Mouse (Mus musculus) neural tube, embryonic 15.5 days (tissue): ENCODE results near the gene Timm10b. TPM values are rescaled to one million over a fixed set of nuclear protein-coding genes. Genes with fewer than 3 reads are reported as not detected.

Experiments used
- ATAC-seq: fragments of 200-750 bp; cut with Nextera tagmentation; 2 replicates; pipeline ENCODE4 v1.8.0; 2017; ENCODE audit warnings: mild to moderate bottlenecking, moderate TSS enrichment, moderate library complexity; ENCODE audit not compliant: low FRiP score
- H3K27ac ChIP-seq: fragments of 300-500 bp; sonication (generic); replicated peaks from 2 replicates; pipeline ENCODE4 v1.5.1; 2015; ENCODE audit warnings: mild to moderate bottlenecking, inconsistent platforms
- H3K27me3 ChIP-seq: fragments of 300-500 bp; sonication (generic); replicated peaks from 2 replicates; pipeline ENCODE4 v1.6.1; 2015; ENCODE audit warnings: inconsistent platforms
- H3K36me3 ChIP-seq: fragments of 300-500 bp; sonication (generic); 2 replicates; pipeline ENCODE4 v1.6.1; 2015; ENCODE audit warnings: inconsistent platforms
- H3K4me1 ChIP-seq: fragments of 300-500 bp; sonication (generic); 2 replicates; pipeline ENCODE4 v1.6.1; 2015; ENCODE audit warnings: inconsistent platforms
- H3K4me2 ChIP-seq: fragments of 300-500 bp; sonication (generic); 2 replicates; pipeline ENCODE4 v1.6.1; 2015; ENCODE audit warnings: inconsistent platforms, mild to moderate bottlenecking, moderate library complexity
- H3K4me3 ChIP-seq: fragments of 300-500 bp; sonication (generic); replicated peaks from 2 replicates; pipeline ENCODE4 v1.5.1; 2015; ENCODE audit warnings: mild to moderate bottlenecking, inconsistent platforms
- H3K9ac ChIP-seq: fragments of 300-500 bp; sonication (generic); replicated peaks from 2 replicates; pipeline ENCODE4 v1.6.1; 2015; ENCODE audit warnings: mild to moderate bottlenecking, inconsistent platforms
- H3K9me3 ChIP-seq: fragments of 300-500 bp; sonication (generic); replicated peaks from 2 replicates; pipeline ENCODE4 v1.6.1; 2016; ENCODE audit warnings: inconsistent platforms
- WGBS: fragments of 180-500 bp; shearing (Covaris S2); methylation state at CpG from one replicate; pipeline ENCODE4 v1.1.7; 2015; ENCODE audit warnings: mixed read lengths; 5-methylcytosine and 5-hydroxymethylcytosine counted together
- polyA plus RNA-seq: library from polyadenylated mRNA; unstranded; fragments of >200 nt; fragmentation: Nextera tagmentation; extraction: Ambion mirVana; gene quantifications from 2 replicates; pipeline ENCODE4 v1.2.1, GENCODE M21; 2015

The Timm10b gene
- 163 and 179 TPM in 2 replicates for polyA plus RNA-seq

DNA sequence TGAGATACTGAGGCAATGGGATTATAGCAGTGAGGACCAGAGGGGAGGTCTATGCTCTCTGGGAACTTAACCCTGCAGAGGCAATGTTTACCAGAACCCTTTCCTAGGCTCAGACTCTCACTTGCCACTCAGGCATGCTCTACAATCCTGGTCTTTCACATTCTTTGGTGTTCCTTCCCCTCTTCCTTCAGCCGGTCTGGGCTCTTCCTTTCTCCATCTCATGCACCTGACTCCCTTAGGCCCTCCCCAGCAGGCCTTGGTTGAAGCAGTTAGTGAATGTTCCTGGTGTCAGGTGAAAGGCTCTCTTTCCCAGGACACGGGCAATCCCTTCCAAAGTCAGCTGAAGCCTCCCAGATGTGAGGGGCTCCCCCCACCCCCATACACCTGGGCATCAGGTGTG, at the start of gene Timm10b:
TSS of gene Timm10b (plus strand) at position 301 of the 400 bp plus-strand sequence.
- Histone ChIP-seq H3K4me3 (peak within 1 kb of the TSS; percentile 56), H3K27ac (peak within 1 kb of the TSS; percentile 91), H3K4me1 (peaks cover 52% of the 10 kb centered on the region), H3K27me3 (no peaks in the 10 kb centered on the region), H3K36me3 (peaks cover 30% of the 10 kb centered on the region), H3K9me3 (no peaks in the 10 kb centered on the region), H3K4me2 (peak within 1 kb of the TSS; percentile 98), H3K9ac (peak within 1 kb of the TSS; percentile 88)
- no peak for ATAC-seq
- WGBS = 6% methylated on average over 2 of the region's 2 CpGs

DNA sequence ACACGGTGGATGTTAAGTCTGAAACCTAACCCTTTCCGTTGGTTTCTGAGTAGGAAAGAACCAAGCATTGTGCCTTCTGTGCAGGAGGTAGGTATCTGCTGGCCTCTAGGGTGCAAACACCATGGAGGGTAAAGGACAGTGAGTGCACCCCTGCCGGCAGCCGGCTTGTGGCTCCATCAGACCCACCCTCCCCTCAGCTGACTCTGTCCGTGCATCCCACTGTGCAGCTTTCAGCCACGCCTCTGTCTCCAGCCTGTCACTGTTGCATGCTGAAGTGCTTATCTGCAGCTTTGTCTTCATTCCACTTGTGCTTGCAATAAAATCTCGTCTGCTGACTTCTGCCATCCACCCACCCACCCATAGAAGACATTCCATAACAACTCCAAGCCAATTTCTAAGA, 49.8 kb upstream of the Timm10b start:
- H3K4me2 ChIP-seq = no peak overlapping the region
- H3K9me3 ChIP-seq = no peaks in the 10 kb centered on the region
- no peaks in the 10 kb centered on the region for H3K36me3 ChIP-seq
- 39% methylated on average over 7 of the region's 7 CpGs for WGBS
- no peaks in the 10 kb centered on the region for H3K4me1 ChIP-seq
- H3K9ac ChIP-seq = no peak overlapping the region
- ATAC-seq = no peak
- no peak overlapping the region for H3K27ac ChIP-seq
- no peak overlapping the region for H3K4me3 ChIP-seq
- no peaks in the 10 kb centered on the region for H3K27me3 ChIP-seq

DNA sequence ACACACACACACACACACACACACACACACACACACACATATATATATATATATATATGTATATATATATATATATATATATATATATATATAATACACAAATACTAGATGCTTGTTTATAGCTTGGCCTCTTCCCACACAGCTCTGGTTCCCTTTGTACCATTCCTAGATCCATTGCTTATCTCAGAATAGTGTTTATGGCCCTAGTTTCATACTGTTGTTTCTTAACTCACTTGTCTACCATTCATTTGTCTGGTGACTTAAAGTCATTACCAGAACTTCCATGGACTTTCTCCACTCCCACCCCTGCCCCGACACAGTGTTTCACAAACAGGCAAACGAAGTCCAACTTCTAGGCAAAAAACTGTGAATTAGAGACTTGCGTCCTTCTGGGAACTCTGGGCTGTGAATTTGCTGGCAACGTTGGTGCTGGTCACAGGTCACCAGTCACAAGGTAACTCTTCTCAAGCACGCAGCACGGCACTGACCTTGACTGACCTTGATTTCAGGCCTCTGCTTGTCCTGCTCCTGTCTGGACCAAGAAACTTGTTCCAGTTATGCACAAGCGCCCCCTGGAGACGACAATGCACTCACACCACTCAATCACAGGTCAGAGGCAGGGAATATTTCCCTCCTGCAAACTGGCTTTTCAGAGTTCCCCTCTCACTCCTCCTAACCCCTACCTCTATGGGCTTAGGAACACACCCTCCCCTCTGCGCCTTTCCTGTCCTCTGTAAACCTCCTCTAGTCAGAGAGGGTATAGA, 36.8 kb upstream of the Timm10b start:
- Histone ChIP-seq H3K4me3 (no peak overlapping the region), H3K36me3 (no peaks in the 10 kb centered on the region), H3K27ac (no peak overlapping the region), H3K27me3 (no peaks in the 10 kb centered on the region), H3K9me3 (no peaks in the 10 kb centered on the region), H3K4me1 (no peaks in the 10 kb centered on the region), H3K9ac (no peak overlapping the region), H3K4me2 (no peak overlapping the region)
- WGBS = 39% methylated on average over 9 of the region's 9 CpGs
- no peak for ATAC-seq

DNA sequence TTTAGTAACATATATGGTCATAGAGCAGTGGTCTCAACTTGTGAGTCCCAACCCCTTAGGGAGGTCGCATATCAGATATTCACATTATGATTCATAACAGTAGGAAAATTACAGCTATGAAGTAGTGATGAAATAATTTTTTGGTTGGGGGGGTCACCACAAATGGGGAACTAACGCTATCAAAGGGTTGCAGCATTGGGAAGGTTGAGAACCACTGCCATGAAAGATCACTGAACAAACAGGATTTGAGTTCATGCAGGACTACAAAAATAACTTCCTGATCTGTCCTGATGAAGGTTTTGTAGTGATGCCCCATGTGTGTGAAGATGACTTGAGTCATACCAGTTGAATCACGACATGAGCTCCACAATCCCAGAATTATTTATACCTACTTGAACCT, 31.4 kb upstream of the Timm10b start:
- Histone ChIP-seq H3K27ac (no peak overlapping the region), H3K4me1 (no peaks in the 10 kb centered on the region), H3K4me3 (no peak overlapping the region), H3K9ac (no peak overlapping the region), H3K27me3 (no peaks in the 10 kb centered on the region), H3K36me3 (peaks cover 47% of the 10 kb centered on the region), H3K4me2 (no peak overlapping the region), H3K9me3 (no peaks in the 10 kb centered on the region)
- ATAC-seq = no peak
- 91% methylated on average over 3 of the region's 3 CpGs for WGBS

DNA sequence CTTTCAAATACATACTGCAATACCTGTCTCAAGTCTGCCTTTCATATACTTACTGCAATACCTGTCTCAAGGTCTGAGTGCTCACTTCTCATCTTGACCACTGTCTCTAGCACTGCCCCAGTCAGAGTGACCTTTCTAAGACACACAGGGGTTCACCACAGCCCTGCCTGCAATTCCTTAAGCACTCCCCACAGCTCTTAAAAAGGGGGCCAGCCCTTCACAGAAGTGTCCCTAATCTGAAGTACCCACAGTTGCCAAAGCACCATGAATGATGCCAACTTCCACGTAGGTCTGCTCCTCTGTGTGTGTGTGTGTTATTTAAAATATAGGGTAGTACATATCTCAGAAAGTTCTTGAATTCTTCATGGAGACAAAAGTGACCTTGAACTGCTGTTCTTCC, 28.1 kb upstream of the Timm10b start:
- Histone ChIP-seq H3K27me3 (no peaks in the 10 kb centered on the region), H3K4me2 (no peak overlapping the region), H3K27ac (no peak overlapping the region), H3K36me3 (peaks cover 80% of the 10 kb centered on the region), H3K4me3 (no peak overlapping the region), H3K9ac (no peak overlapping the region), H3K9me3 (no peaks in the 10 kb centered on the region), H3K4me1 (no peaks in the 10 kb centered on the region)
- WGBS = 90% methylated on average over 1 of the region's 1 CpGs
- ATAC-seq = no peak

DNA sequence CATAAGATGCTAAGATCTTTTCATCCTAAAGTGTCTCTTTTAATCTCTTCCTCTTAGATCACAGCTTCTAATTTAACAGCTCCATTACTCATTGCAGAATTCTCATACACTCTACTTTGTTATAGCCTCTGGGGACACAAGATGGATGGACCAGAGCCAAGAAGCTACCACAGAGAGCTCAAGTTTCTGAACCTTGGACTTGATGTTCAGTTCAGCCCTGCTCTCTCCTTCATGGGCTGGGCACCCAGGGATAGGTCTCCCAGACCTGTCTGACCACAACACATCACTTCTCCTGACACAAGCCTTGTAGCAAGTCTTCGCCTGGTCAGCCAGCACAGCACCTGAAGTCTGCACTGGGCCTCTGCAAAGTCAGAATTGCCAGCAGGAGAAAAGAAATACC, 25.5 kb upstream of the Timm10b start:
- no peak for ATAC-seq
- Histone ChIP-seq H3K36me3 (peaks cover 100% of the 10 kb centered on the region), H3K4me3 (no peak overlapping the region), H3K4me2 (no peak overlapping the region), H3K9ac (no peak overlapping the region), H3K4me1 (no peaks in the 10 kb centered on the region), H3K9me3 (no peaks in the 10 kb centered on the region), H3K27ac (no peak overlapping the region), H3K27me3 (no peaks in the 10 kb centered on the region)
- 92% methylated on average over 1 of the region's 1 CpGs for WGBS

DNA sequence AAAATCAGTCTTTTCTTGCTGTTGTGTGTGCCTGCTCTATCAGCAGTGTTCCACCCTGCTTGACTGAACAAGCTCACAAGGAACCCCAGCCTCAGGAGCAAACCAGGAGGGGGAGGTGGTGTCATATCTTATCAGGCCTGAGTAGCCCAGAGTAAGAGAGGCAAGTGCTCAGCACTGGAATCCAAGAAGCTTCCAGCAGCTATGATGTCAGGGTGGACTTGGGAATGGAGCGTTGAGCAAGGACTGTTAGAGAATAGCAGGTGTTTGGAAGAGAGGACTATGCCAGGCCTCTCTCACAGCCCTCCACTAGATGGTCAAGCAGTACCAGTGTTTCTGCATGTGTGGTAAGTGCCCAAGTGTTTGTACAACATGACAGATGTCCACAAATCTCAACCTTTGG, 24.1 kb upstream of the Timm10b start:
- 83% methylated on average over 1 of the region's 1 CpGs for WGBS
- ATAC-seq = no peak
- Histone ChIP-seq H3K4me2 (no peak overlapping the region), H3K4me3 (no peak overlapping the region), H3K27ac (no peak overlapping the region), H3K9ac (no peak overlapping the region), H3K4me1 (no peaks in the 10 kb centered on the region), H3K9me3 (no peaks in the 10 kb centered on the region), H3K36me3 (peaks cover 99% of the 10 kb centered on the region), H3K27me3 (no peaks in the 10 kb centered on the region)

DNA sequence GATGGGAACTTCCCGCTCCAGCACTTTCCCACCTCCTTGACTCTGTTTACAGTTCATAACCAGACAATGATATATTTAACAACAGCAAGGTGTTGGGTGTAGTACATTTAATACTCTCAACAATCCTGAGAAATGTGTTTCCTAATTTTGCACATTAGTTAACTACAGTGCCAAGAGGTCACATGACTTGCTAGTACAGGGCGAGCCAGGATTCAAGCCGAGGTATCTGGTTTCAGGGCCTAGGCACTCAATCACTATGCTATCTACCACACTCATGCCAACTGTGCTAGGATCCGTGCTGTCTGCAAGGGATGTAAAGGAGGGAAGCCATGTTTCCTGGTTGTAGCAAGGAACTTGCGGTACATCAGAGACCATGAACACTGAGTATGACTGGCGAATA, 23.3 kb upstream of the Timm10b start:
- no peaks in the 10 kb centered on the region for H3K9me3 ChIP-seq
- no peaks in the 10 kb centered on the region for H3K4me1 ChIP-seq
- H3K27me3 ChIP-seq = no peaks in the 10 kb centered on the region
- H3K4me3 ChIP-seq = no peak overlapping the region
- 94% methylated on average over 6 of the region's 6 CpGs for WGBS
- no peak overlapping the region for H3K9ac ChIP-seq
- ATAC-seq = no peak
- peaks cover 99% of the 10 kb centered on the region for H3K36me3 ChIP-seq
- no peak overlapping the region for H3K4me2 ChIP-seq
- no peak overlapping the region for H3K27ac ChIP-seq

DNA sequence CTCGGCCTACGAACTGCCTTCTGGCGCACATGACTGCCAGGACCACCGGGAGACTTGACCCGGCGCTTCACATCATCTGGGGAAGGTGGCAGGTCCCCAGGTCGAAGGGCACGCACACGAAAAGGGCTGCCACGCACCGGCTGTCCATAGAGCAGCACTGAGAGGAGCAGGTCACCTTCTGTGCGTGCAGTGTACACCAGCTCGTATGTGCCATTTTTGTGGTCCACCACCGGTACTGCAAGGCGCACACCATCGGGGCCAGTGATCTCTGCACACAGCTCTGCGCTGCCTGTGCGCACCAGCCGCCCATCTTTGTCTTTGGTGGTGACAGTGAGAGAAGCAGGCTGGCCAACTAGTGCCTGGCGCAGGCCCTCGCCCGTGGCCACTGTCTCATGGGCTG, 22.0 kb upstream of the Timm10b start:
- H3K9me3 ChIP-seq = no peaks in the 10 kb centered on the region
- no peak for ATAC-seq
- no peak overlapping the region for H3K4me2 ChIP-seq
- H3K4me1 ChIP-seq = no peaks in the 10 kb centered on the region
- H3K27ac ChIP-seq = no peak overlapping the region
- H3K27me3 ChIP-seq = no peaks in the 10 kb centered on the region
- H3K9ac ChIP-seq = no peak overlapping the region
- 97% methylated on average over 22 of the region's 22 CpGs for WGBS
- H3K4me3 ChIP-seq = no peak overlapping the region
- peaks cover 98% of the 10 kb centered on the region for H3K36me3 ChIP-seq

DNA sequence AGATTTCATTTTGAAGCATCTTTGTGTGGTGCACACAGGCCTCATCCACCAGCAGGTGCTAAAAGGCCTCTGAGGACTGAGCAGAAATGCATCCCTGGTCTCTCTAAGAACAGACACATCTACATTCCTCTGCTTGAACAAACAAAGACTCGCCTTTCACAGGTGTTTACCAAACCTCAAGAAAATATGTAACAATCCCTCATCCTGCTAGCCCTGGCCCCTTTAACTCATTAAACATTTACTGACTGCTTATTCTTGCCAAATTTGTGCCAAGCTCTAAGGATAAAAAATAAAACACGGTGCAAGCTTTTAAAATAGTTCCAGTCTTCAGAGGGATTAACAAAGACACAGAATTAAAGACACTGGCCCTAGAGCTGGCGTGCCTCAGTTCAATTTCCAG, 20.2 kb upstream of the Timm10b start:
- H3K4me1 ChIP-seq = no peaks in the 10 kb centered on the region
- H3K27me3 ChIP-seq = no peaks in the 10 kb centered on the region
- H3K9me3 ChIP-seq = no peaks in the 10 kb centered on the region
- ATAC-seq = no peak
- H3K4me3 ChIP-seq = no peak overlapping the region
- H3K4me2 ChIP-seq = no peak overlapping the region
- no peak overlapping the region for H3K9ac ChIP-seq
- WGBS = 90% methylated on average over 3 of the region's 3 CpGs
- peaks cover 98% of the 10 kb centered on the region for H3K36me3 ChIP-seq
- H3K27ac ChIP-seq = no peak overlapping the region

DNA sequence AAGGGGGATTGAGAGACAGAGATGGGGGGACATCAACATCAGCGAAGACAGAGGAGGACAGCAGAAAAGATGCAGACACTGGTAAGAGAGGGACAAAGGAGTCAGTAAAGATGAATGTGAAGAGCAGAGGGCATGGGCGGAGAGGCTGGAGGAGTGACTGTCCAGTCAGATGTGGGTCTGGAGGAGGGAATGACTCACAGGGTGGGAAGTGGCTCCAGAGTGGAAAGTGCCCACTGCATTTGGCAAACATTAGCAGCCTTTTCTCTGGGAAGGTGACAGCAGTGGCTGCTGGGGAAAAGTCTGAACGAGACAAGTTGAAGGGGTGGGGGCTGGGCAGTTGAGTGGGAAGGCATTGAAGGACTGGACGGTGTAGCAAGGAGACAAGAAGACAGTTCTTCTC, 18.8 kb upstream of the Timm10b start:
- Histone ChIP-seq H3K4me1 (no peaks in the 10 kb centered on the region), H3K27ac (no peak overlapping the region), H3K36me3 (peaks cover 90% of the 10 kb centered on the region), H3K4me2 (no peak overlapping the region), H3K9ac (no peak overlapping the region), H3K4me3 (no peak overlapping the region), H3K9me3 (no peaks in the 10 kb centered on the region), H3K27me3 (no peaks in the 10 kb centered on the region)
- 85% methylated on average over 4 of the region's 4 CpGs for WGBS
- ATAC-seq = no peak

DNA sequence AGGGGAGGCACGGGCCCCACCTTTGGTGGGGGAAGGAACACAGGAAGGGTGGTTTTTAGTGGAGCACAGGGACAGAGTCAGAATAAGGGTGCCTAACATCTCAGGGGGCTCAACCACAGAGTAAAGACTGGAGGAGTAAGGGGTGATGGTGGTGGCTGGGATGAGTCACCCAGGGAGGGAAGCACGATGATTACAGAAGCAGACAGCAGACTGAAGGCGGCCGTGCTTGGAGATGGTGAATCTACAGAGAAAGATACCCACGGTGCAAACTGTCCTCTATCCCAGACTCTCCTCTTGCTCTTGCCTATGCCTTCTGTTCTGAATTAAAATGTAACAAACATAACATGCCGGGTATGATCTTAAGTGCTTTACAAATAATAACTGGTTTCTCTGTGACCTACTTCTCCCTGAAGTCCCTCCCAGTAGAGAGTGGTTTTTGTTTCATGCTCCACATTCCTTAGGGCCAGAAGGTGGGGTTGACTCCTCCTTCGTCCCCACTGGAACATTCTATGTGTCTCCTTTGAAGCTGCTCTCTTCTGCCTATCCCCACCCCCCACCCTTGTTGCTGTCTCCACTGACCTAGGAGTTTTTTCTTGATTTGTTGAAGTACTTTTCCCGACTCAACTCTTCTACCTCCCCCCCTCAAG, 18.1 kb upstream of the Timm10b start:
- ATAC-seq = no peak
- Histone ChIP-seq H3K4me2 (no peak overlapping the region), H3K9ac (no peak overlapping the region), H3K27me3 (no peaks in the 10 kb centered on the region), H3K27ac (no peak overlapping the region), H3K36me3 (peaks cover 83% of the 10 kb centered on the region), H3K4me3 (no peak overlapping the region), H3K9me3 (no peaks in the 10 kb centered on the region), H3K4me1 (no peaks in the 10 kb centered on the region)
- 90% methylated on average over 8 of the region's 8 CpGs for WGBS
